Mouse (Mus musculus): ENCODE data around the gene Gapdh.

DNA sequence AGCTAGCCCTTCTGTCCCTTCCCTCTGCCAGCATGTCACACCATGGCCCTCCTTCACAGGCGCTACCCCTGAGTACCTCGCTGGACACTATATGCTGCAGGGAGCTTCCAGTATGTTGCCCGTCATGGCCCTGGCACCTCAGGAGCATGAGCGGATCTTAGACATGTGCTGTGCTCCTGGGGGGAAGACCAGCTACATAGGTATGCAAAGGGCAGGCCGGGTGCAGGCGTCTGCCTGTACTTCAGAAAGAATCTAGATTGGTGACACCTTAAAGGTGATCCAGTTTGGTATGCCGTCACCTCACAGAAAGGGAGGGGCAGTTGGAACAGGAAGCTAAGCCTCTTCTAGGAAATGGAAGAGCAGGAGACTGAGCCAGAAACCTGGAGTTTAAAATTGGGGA lies 26.5 kb downstream of the Gapdh start:
- no peak for TF ChIP-seq CTCF (IDR thresholded peaks at IDR 0.05; ENCODE audit: low read depth)
- TF ChIP-seq EP300 (IDR thresholded peaks at IDR 0.05; ENCODE audit: low read depth) = no peak
